Mouse (Mus musculus) intestine, postnatal 0 days (tissue): ENCODE measurements around the gene Sertad1. TPM values are rescaled to one million over a fixed set of nuclear protein-coding genes. Genes with fewer than 3 reads are reported as not detected.

Experiments
- ATAC-seq: fragments of 200-750 bp; cut with Nextera tagmentation; 2 replicates; pipeline ENCODE4 v1.8.0; 2017; ENCODE audit warnings: mild to moderate bottlenecking, moderate TSS enrichment, moderate library complexity
- H3K27ac ChIP-seq: fragments of 300-500 bp; sonication (generic); 2 replicates; pipeline ENCODE4 v1.5.1; 2014; ENCODE audit warnings: mild to moderate bottlenecking, low read depth, low read length, moderate library complexity
- H3K27me3 ChIP-seq: fragments of 300-500 bp; sonication (generic); replicated peaks from 2 replicates; pipeline ENCODE4 v1.6.1; 2014; ENCODE audit warnings: low read length, mixed read lengths; ENCODE audit not compliant: control insufficient read depth, insufficient read depth
- H3K36me3 ChIP-seq: fragments of 300-500 bp; sonication (generic); 2 replicates; pipeline ENCODE4 v1.6.1; 2014; ENCODE audit warnings: mild to moderate bottlenecking, moderate library complexity; ENCODE audit not compliant: control insufficient read depth, insufficient read depth
- H3K4me1 ChIP-seq: fragments of 300-500 bp; sonication (generic); replicated peaks from 2 replicates; pipeline ENCODE4 v1.6.1; 2014; ENCODE audit warnings: antibody characterized with exemption, low read length, mixed read lengths; ENCODE audit not compliant: control insufficient read depth, insufficient read depth
- H3K4me2 ChIP-seq: fragments of 300-500 bp; sonication (generic); replicated peaks from 2 replicates; pipeline ENCODE4 v1.6.1; 2014; ENCODE audit warnings: low read depth, mild to moderate bottlenecking, moderate library complexity
- H3K4me3 ChIP-seq: fragments of 300-500 bp; sonication (generic); 2 replicates; pipeline ENCODE4 v1.5.1; 2014; ENCODE audit warnings: low read depth, low read length
- H3K9ac ChIP-seq: fragments of 300-500 bp; sonication (generic); 2 replicates; pipeline ENCODE4 v1.6.1; 2014; ENCODE audit warnings: mild to moderate bottlenecking, low read depth, low read length
- H3K9me3 ChIP-seq: fragments of 300-500 bp; sonication (generic); 2 replicates; pipeline ENCODE4 v1.6.1; 2016; ENCODE audit warnings: mixed run types; ENCODE audit not compliant: control insufficient read depth
- CTCF ChIP-seq: sonication (generic); IDR thresholded peaks from 2 replicates; pipeline ENCODE4 v1.5.1; 2016; ENCODE audit warnings: low read depth, mild to moderate bottlenecking, control low read depth, antibody characterized with exemption, moderate library complexity
- WGBS: fragments of 180-500 bp; shearing (Covaris S2); extraction: QIAGEN DNeasy Blood & Tissue Kit; methylation state at CpG from one replicate; pipeline ENCODE4 v1.1.7; 2014; 5-methylcytosine and 5-hydroxymethylcytosine counted together
- polyA plus RNA-seq: library from polyadenylated mRNA; unstranded; fragments of >200 nt; fragmentation: Nextera tagmentation; extraction: Ambion mirVana; gene quantifications from 2 replicates; pipeline ENCODE4 v1.2.1, GENCODE M21; 2015

Gene Sertad1
- polyA plus RNA-seq, 1 experiment from 2014 or later = 42.7 TPM

GRCm38 (mm10) chr7:27518314-27518713 lies 31.6 kb downstream of the Sertad1 start:
- no peaks in the 10 kb centered on the region for H3K9me3 ChIP-seq
- H3K27ac ChIP-seq = no peak overlapping the region
- no peak overlapping the region for H3K4me3 ChIP-seq
- no peak overlapping the region for H3K4me2 ChIP-seq
- no peak for ATAC-seq
- H3K4me1 ChIP-seq = no peaks in the 10 kb centered on the region
- 83% methylated on average over 9 of the region's 9 CpGs for WGBS
- H3K36me3 ChIP-seq = 0 out of 2 replicates have a peak, but pooled peaks cover 6% of the 10 kb centered on the region
- no peak overlapping the region for H3K9ac ChIP-seq
- TF ChIP-seq CTCF = no peak
- no peaks in the 10 kb centered on the region for H3K27me3 ChIP-seq

DNA sequence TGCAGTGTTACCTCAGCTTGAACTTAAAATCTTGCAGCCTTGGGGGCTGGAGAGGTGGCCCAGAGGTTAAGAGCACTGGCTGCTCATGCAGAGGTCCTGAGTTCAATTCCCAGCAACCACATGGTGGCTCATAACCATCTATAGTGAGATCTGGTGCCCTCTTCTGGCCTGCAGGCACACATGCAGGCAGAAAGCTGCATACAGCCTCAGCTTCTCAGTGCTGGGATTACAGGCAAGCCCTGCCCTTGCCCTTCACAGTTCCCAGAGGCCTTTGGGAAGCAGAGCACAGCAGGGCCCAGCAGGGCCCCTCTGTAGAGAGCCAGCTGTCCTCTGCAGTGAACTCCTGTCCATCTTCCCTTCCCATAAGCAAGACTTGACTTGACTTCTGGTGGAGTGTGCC lies 33.4 kb downstream of the Sertad1 start:
- peak; percentile 30; the same call in 1 of the 2 replicates for TF ChIP-seq CTCF
- H3K27ac ChIP-seq = no peak overlapping the region
- H3K27me3 ChIP-seq = no peaks in the 10 kb centered on the region
- H3K9me3 ChIP-seq = no peaks in the 10 kb centered on the region
- 0 out of 2 replicates have a peak, but pooled peaks cover 6% of the 10 kb centered on the region for H3K36me3 ChIP-seq
- no peak overlapping the region for H3K4me2 ChIP-seq
- H3K9ac ChIP-seq = no peak overlapping the region
- no peaks in the 10 kb centered on the region for H3K4me1 ChIP-seq
- no peak overlapping the region for H3K4me3 ChIP-seq
- ATAC-seq = no peak

DNA sequence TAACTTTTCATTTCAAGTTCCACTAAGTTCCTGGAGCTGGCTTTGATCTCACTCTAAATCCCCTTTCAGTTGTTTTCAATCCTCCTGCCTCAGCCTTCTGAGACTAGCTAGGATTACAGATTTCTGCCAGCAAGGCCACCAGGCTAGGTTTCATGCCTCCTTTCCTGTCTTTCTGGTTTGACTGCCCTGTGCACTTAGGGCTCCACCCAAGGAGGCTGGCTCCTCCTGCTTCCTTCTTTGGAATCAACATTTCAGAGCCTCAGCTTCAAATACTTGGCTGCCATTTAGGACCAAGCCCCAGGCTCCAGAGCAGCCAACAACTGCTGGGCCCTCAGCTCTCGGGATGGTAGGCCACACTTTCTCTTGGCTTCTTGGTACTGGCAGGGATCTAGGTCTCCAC lies 33.9 kb downstream of the Sertad1 start:
- Histone ChIP-seq H3K27me3 (no peaks in the 10 kb centered on the region), H3K4me3 (no peak overlapping the region), H3K36me3 (0 out of 2 replicates have a peak, but pooled peaks cover 6% of the 10 kb centered on the region), H3K9ac (no peak overlapping the region), H3K4me1 (no peaks in the 10 kb centered on the region), H3K4me2 (no peak overlapping the region), H3K9me3 (no peaks in the 10 kb centered on the region), H3K27ac (no peak overlapping the region)
- TF ChIP-seq CTCF = no peak
- 61% methylated on average over 1 of the region's 1 CpGs for WGBS
- ATAC-seq = no peak

- H3K27me3 ChIP-seq = no peaks in the 10 kb centered on the region
- H3K36me3 ChIP-seq = 0 out of 2 replicates have a peak, but pooled peaks cover 6% of the 10 kb centered on the region
- H3K4me1 ChIP-seq = no peaks in the 10 kb centered on the region
- 54% methylated on average over 5 of the region's 5 CpGs for WGBS
- no peak within 1 kb of the TSS for H3K4me2 ChIP-seq
- no peaks in the 10 kb centered on the region for H3K9me3 ChIP-seq
- H3K9ac ChIP-seq = no peak within 1 kb of the TSS
- H3K27ac ChIP-seq = no peak within 1 kb of the TSS
- TF ChIP-seq CTCF = no peak
- ATAC-seq = no peak
- no peak within 1 kb of the TSS for H3K4me3 ChIP-seq
These were observed 36.3 kb downstream of the Sertad1 start, which contains the start of gene Hipk4 for GRCm38 (mm10) chr7:27522967-27523366. Gene Hipk4, plus strand, starts transcription at chr7:27523267.

GRCm38 (mm10) chr7:27523805-27524204 lies 37.1 kb downstream of the Sertad1 start:
- Histone ChIP-seq H3K36me3 (0 out of 2 replicates have a peak, but pooled peaks cover 6% of the 10 kb centered on the region), H3K9me3 (no peaks in the 10 kb centered on the region), H3K4me1 (no peaks in the 10 kb centered on the region), H3K27me3 (no peaks in the 10 kb centered on the region), H3K27ac (no peak overlapping the region), H3K4me2 (no peak overlapping the region), H3K9ac (no peak overlapping the region), H3K4me3 (no peak overlapping the region)
- no peak for ATAC-seq
- no peak for TF ChIP-seq CTCF
- 95% methylated on average over 13 of the region's 13 CpGs for WGBS

- Histone ChIP-seq H3K36me3 (peaks cover 10% of the 10 kb centered on the region; the same call in 1 of the 2 replicates), H3K27ac (no peak overlapping the region), H3K4me1 (no peaks in the 10 kb centered on the region), H3K27me3 (no peaks in the 10 kb centered on the region), H3K4me2 (no peak overlapping the region), H3K4me3 (no peak overlapping the region), H3K9ac (no peak overlapping the region), H3K9me3 (no peaks in the 10 kb centered on the region)
- peak; percentile 68 for ATAC-seq
- peak; percentile 95 for TF ChIP-seq CTCF
- WGBS = 16% methylated on average over 10 of the region's 10 CpGs
These were observed 39.5 kb downstream of the Sertad1 start for GRCm38 (mm10) chr7:27526039-27526827.
